Mouse (Mus musculus): Measurements from ENCODE around the gene S1pr2.

- no peak for TF ChIP-seq CTCF (IDR thresholded peaks at IDR 0.05; ENCODE audit: extremely low read depth, insufficient read depth, insufficient read length, insufficient replicate concordance)
- TF ChIP-seq POLR2A (IDR thresholded peaks at IDR 0.05; ENCODE audit: low read depth, low read length), result no peak
These were observed 19.6 kb downstream of the S1pr2 start for GRCm38 (mm10) chr9:20956989-20957388.
